Mouse (Mus musculus): ENCODE results near the gene Sirt4. TPM values are rescaled to one million over a fixed set of nuclear protein-coding genes. Genes with fewer than 3 reads are reported as not detected.

Sirt4 gene
- polyA plus RNA-seq, 1 experiment from 2014 or later: 15.7 TPM

- H3K4me3 ChIP-seq (ENCODE audit: low read depth, low read length): no peak overlapping the region; the same call in 1 of the 2 replicates
- no peaks in the 10 kb centered on the region for H3K27me3 ChIP-seq (replicated peaks; ENCODE audit: insufficient read depth, low read length)
- H3K4me2 ChIP-seq (replicated peaks; ENCODE audit: low read depth, low read length): 0 out of 2 replicates have a peak overlapping the region, but pooled peaks have one; percentile 22
- 33% methylated on average over 27 of the region's 27 CpGs for WGBS
- DNase-seq (ENCODE audit: low spot score) (no peak), ATAC-seq (no peak)
- TF ChIP-seq EP300 (IDR thresholded peaks at IDR 0.05) (no peak), CTCF (IDR thresholded peaks at IDR 0.05) (no peak)
- H3K4me1 ChIP-seq (ENCODE audit: insufficient read depth, low read depth, low read length): no peaks in the 10 kb centered on the region; the same call in none of the 2 replicates
- no peak overlapping the region for H3K9ac ChIP-seq (replicated peaks; ENCODE audit: low read depth)
- H3K27ac ChIP-seq (ENCODE audit: low read length): no peak overlapping the region
- H3K9me3 ChIP-seq (ENCODE audit: low read length): no peaks in the 10 kb centered on the region
- H3K36me3 ChIP-seq (ENCODE audit: insufficient read depth, low read length): 0 out of 2 replicates have a peak, but pooled peaks cover 3% of the 10 kb centered on the region
Observed at GRCm38 (mm10) chr5:115480101-115480500, 4.4 kb downstream of the Sirt4 start.

DNA sequence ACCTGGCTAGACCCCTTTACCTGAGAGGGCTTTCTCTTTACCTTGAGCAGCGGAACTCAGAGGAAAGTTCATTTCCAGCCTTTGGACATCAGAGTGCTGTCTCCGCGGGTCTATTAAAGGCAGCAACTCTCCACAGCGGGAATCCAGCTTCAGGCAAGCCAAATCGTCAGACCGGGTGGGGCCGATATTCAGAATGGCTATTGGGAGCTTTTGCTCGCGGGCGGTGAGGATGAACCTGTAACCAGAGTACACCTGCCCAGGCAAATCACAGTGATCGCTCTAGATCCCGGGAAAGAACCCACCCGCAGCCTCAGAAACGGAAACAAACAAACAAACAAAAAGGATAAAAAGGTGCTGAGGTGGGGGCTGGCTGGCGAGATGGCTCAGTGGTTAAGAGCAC lies 5.0 kb downstream of the Sirt4 start:
- Histone ChIP-seq H3K27ac (ENCODE audit: low read length) (no peak overlapping the region), H3K27me3 (replicated peaks; ENCODE audit: insufficient read depth, low read length) (no peaks in the 10 kb centered on the region), H3K4me2 (replicated peaks; ENCODE audit: low read depth, low read length) (no peak overlapping the region), H3K36me3 (ENCODE audit: insufficient read depth, low read length) (0 out of 2 replicates have a peak, but pooled peaks cover 3% of the 10 kb centered on the region), H3K9ac (replicated peaks; ENCODE audit: low read depth) (no peak overlapping the region), H3K9me3 (ENCODE audit: low read length) (no peaks in the 10 kb centered on the region), H3K4me1 (ENCODE audit: insufficient read depth, low read depth, low read length) (no peaks in the 10 kb centered on the region; the same call in none of the 2 replicates), H3K4me3 (ENCODE audit: low read depth, low read length) (no peak overlapping the region)
- ATAC-seq (no peak), DNase-seq (ENCODE audit: low spot score) (no peak)
- 64% methylated on average over 15 of the region's 15 CpGs for WGBS
- TF ChIP-seq EP300 (IDR thresholded peaks at IDR 0.05) (no peak), CTCF (IDR thresholded peaks at IDR 0.05) (no peak)

DNA sequence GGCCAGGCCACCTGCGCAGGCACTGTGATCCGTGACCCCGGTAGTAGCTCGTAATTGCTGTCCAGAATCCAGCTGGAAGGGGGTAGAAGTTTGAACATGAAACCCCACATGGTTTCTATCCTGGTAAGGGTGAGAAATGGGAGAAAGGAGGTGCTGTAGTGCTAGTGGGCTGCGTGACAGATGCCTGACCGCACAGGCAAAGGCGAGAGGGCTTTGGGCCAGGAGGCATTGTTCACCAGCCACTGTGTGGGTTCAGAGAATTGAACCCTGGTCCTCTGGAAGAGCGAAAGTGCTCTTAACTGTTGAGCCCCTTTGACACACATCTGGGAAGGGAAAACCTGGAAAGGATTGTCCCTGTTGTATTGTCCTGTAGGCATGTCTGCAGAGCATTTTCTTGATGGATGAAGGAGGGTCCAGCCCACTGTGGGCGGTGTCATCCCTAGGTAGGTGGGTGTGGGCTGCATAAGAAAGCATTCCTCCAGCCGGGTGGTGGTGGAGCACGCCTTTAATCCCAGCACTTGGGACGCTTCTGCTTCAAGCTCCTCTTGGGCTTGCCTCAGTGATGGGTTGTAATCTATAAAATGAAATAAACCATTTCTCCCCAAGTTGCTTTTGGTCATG lies 8.3 kb downstream of the Sirt4 start:
- peak; percentile 3 for DNase-seq (ENCODE audit: low spot score)
- 42% methylated on average over 12 of the region's 12 CpGs for WGBS
- H3K27ac ChIP-seq (ENCODE audit: low read length): no peak overlapping the region

DNA sequence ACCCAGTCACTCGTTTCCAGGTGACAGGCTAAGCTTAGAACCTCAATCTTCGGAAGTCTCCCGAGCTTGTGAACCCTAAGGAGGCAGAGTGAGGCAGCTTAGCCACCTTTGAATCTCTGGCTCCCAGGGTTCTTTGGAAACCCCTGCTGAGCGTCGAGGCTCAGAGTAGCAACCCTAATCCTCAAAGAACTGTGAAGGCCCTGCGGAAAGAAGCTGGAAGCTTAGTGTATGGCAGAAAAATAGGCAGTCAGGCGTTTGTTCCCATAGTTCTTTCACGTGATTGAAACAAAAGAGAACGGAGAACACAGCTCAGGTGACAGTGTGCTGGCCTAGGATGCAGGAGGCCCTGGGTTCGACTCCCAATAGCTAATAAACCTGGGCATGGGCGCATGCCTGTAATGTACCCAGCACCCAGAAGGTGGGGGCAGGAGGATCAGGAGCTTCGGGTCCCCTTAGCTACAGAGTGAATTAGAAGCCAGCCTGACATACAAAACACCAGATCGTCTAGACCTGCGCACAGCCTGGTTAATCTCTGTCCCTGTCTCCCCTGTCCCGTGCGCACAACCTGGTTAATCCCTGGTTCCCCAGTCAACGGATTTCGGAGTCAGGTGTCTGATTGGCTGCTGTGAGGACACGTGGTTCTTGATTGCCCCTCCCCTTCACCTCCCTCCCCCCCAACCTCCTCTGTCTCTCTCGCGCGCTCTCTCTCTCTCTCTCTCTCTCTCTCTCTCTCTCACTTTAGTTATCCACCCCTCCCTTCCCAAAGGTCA lies 9.0 kb downstream of the Sirt4 start:
- no peaks in the 10 kb centered on the region for H3K27me3 ChIP-seq (replicated peaks; ENCODE audit: insufficient read depth, low read length)
- no peaks in the 10 kb centered on the region for H3K9me3 ChIP-seq (ENCODE audit: low read length)
- H3K4me1 ChIP-seq (ENCODE audit: insufficient read depth, low read depth, low read length): peaks cover 4% of the 10 kb centered on the region
- no peak overlapping the region for H3K27ac ChIP-seq (ENCODE audit: low read length)
- peak; percentile 74 for DNase-seq (ENCODE audit: low spot score)
- no peak overlapping the region for H3K9ac ChIP-seq (replicated peaks; ENCODE audit: low read depth)
- TF ChIP-seq EP300 (IDR thresholded peaks at IDR 0.05) (no peak), CTCF (IDR thresholded peaks at IDR 0.05) (no peak)
- 0 out of 2 replicates have a peak, but pooled peaks cover 3% of the 10 kb centered on the region for H3K36me3 ChIP-seq (ENCODE audit: insufficient read depth, low read length)
- peak; percentile 68 for ATAC-seq
- H3K4me3 ChIP-seq (ENCODE audit: low read depth, low read length): peak overlapping the region; percentile 20
- H3K4me2 ChIP-seq (replicated peaks; ENCODE audit: low read depth, low read length): peak overlapping the region; percentile 54
- 15% methylated on average over 19 of the region's 22 CpGs for WGBS

More for the DNA sequence above, 8.3 kb downstream of the Sirt4 start:
- Histone ChIP-seq H3K27me3 (replicated peaks; ENCODE audit: insufficient read depth, low read length) (no peaks in the 10 kb centered on the region), H3K36me3 (ENCODE audit: insufficient read depth, low read length) (0 out of 2 replicates have a peak, but pooled peaks cover 3% of the 10 kb centered on the region), H3K9me3 (ENCODE audit: low read length) (no peaks in the 10 kb centered on the region), H3K4me1 (ENCODE audit: insufficient read depth, low read depth, low read length) (no peaks in the 10 kb centered on the region; the same call in 1 of the 2 replicates), H3K4me2 (replicated peaks; ENCODE audit: low read depth, low read length) (peak overlapping the region; percentile 54), H3K9ac (replicated peaks; ENCODE audit: low read depth) (no peak overlapping the region), H3K4me3 (ENCODE audit: low read depth, low read length) (peak overlapping the region; percentile 20; the same call in 1 of the 2 replicates)
- ATAC-seq: peak; percentile 34; the same call in 1 of the 2 replicates
- TF ChIP-seq CTCF (IDR thresholded peaks at IDR 0.05): no peak
- TF ChIP-seq EP300 (IDR thresholded peaks at IDR 0.05): no peak

GRCm38 (mm10) chr5:115474174-115474828 lies 10.2 kb downstream of the Sirt4 start:
- 58% methylated on average over 22 of the region's 22 CpGs for WGBS
- no peak overlapping the region for H3K4me2 ChIP-seq (replicated peaks; ENCODE audit: low read depth, low read length)
- H3K9me3 ChIP-seq (ENCODE audit: low read length): no peaks in the 10 kb centered on the region
- ATAC-seq (no peak), DNase-seq (ENCODE audit: low spot score) (no peak)
- H3K4me1 ChIP-seq (ENCODE audit: insufficient read depth, low read depth, low read length): peaks cover 4% of the 10 kb centered on the region
- H3K27me3 ChIP-seq (replicated peaks; ENCODE audit: insufficient read depth, low read length): no peaks in the 10 kb centered on the region
- TF ChIP-seq EP300 (IDR thresholded peaks at IDR 0.05) (no peak), CTCF (IDR thresholded peaks at IDR 0.05) (no peak)
- H3K36me3 ChIP-seq (ENCODE audit: insufficient read depth, low read length): 0 out of 2 replicates have a peak, but pooled peaks cover under 1% of the 10 kb centered on the region
- no peak overlapping the region for H3K9ac ChIP-seq (replicated peaks; ENCODE audit: low read depth)
- H3K4me3 ChIP-seq (ENCODE audit: low read depth, low read length): no peak overlapping the region
- H3K27ac ChIP-seq (ENCODE audit: low read length): no peak overlapping the region

GRCm38 (mm10) chr5:115473191-115473590 lies 11.3 kb downstream of the Sirt4 start:
- no peak for ATAC-seq
- no peaks in the 10 kb centered on the region for H3K27me3 ChIP-seq (replicated peaks; ENCODE audit: insufficient read depth, low read length)
- WGBS: 74% methylated on average over 10 of the region's 10 CpGs
- no peak overlapping the region for H3K9ac ChIP-seq (replicated peaks; ENCODE audit: low read depth)
- TF ChIP-seq EP300 (IDR thresholded peaks at IDR 0.05) (no peak), CTCF (IDR thresholded peaks at IDR 0.05) (peak; percentile 44)
- H3K36me3 ChIP-seq (ENCODE audit: insufficient read depth, low read length): no peaks in the 10 kb centered on the region
- H3K4me1 ChIP-seq (ENCODE audit: insufficient read depth, low read depth, low read length): peaks cover 4% of the 10 kb centered on the region
- DNase-seq (ENCODE audit: low spot score): peak; percentile 4
- H3K9me3 ChIP-seq (ENCODE audit: low read length): no peaks in the 10 kb centered on the region
- no peak overlapping the region for H3K4me3 ChIP-seq (ENCODE audit: low read depth, low read length)
- no peak overlapping the region for H3K27ac ChIP-seq (ENCODE audit: low read length)
- no peak overlapping the region for H3K4me2 ChIP-seq (replicated peaks; ENCODE audit: low read depth, low read length)
